Mouse (Mus musculus): ENCODE measurements around the gene Slc7a8. TPM values are rescaled to one million over a fixed set of nuclear protein-coding genes. Genes with fewer than 3 reads are reported as not detected.

Slc7a8 gene
- polyA plus RNA-seq, 1 experiment from 2014 or later = 4.9 TPM

Other genes with a start within 250 kb of the Slc7a8 start
- gene Haus4, start 227.3 kb downstream of the Slc7a8 start, polyA plus RNA-seq (2015; fragmentation: Nextera tagmentation; extraction: Ambion mirVana) = 31.5 and 32.2 TPM in 2 replicates
- gene Ajuba, start 204.4 kb downstream of the Slc7a8 start, polyA plus RNA-seq (2015; fragmentation: Nextera tagmentation; extraction: Ambion mirVana) = 5.0 and 6.1 TPM in 2 replicates
- 2.3 and 2.5 TPM in 2 replicates for gene 4931414P19Rik, start 176.0 kb downstream of the Slc7a8 start, polyA plus RNA-seq (2015; fragmentation: Nextera tagmentation; extraction: Ambion mirVana)
- gene Psmb5, start 163.9 kb downstream of the Slc7a8 start, polyA plus RNA-seq (2015; fragmentation: Nextera tagmentation; extraction: Ambion mirVana) = 173 and 183 TPM in 2 replicates
- gene Psmb11, start 160.5 kb downstream of the Slc7a8 start, polyA plus RNA-seq (2015; fragmentation: Nextera tagmentation; extraction: Ambion mirVana) = not detected in 2 replicates
- not detected in 2 replicates for gene Gm17606, start 141.0 kb downstream of the Slc7a8 start, polyA plus RNA-seq (2015; fragmentation: Nextera tagmentation; extraction: Ambion mirVana)
- 0.13 and 0.25 TPM in 2 replicates for gene Cdh24, start 140.6 kb downstream of the Slc7a8 start, polyA plus RNA-seq (2015; fragmentation: Nextera tagmentation; extraction: Ambion mirVana)
- 40.2 and 42.6 TPM in 2 replicates for gene 1700123O20Rik, start 95.7 kb downstream of the Slc7a8 start, polyA plus RNA-seq (2015; fragmentation: Nextera tagmentation; extraction: Ambion mirVana)
- gene Acin1, start 95.0 kb downstream of the Slc7a8 start, polyA plus RNA-seq (2015; fragmentation: Nextera tagmentation; extraction: Ambion mirVana) = 43.5 and 45.1 TPM in 2 replicates
- 0.05 and 0.06 TPM in 2 replicates for gene Gm29776, start 83.1 kb downstream of the Slc7a8 start, polyA plus RNA-seq (2015; fragmentation: Nextera tagmentation; extraction: Ambion mirVana)
- gene Cebpe, start 69.8 kb downstream of the Slc7a8 start, polyA plus RNA-seq (2015; fragmentation: Nextera tagmentation; extraction: Ambion mirVana) = 10.4 and 11.7 TPM in 2 replicates
- not detected in 2 replicates for gene Rnf212b, start 32.2 kb upstream of the Slc7a8 start, polyA plus RNA-seq (2015; fragmentation: Nextera tagmentation; extraction: Ambion mirVana)
- 2.4 and 2.7 TPM in 2 replicates for gene Homez, start 89.0 kb upstream of the Slc7a8 start, polyA plus RNA-seq (2015; fragmentation: Nextera tagmentation; extraction: Ambion mirVana)
- gene Ppp1r3e, start 95.6 kb upstream of the Slc7a8 start, polyA plus RNA-seq (2015; fragmentation: Nextera tagmentation; extraction: Ambion mirVana) = 0.51 and 0.55 TPM in 2 replicates
- gene Bcl2l2, start 101.4 kb upstream of the Slc7a8 start, polyA plus RNA-seq (2015; fragmentation: Nextera tagmentation; extraction: Ambion mirVana) = 0.42 and 0.69 TPM in 2 replicates
- 0.11 TPM in 1 of 2 replicates, not detected in the other for gene Gm20521, start 101.5 kb upstream of the Slc7a8 start, polyA plus RNA-seq (2015; fragmentation: Nextera tagmentation; extraction: Ambion mirVana)
- 30.1 and 32.0 TPM in 2 replicates for gene Pabpn1, start 110.6 kb upstream of the Slc7a8 start, polyA plus RNA-seq (2015; fragmentation: Nextera tagmentation; extraction: Ambion mirVana)
- gene Slc22a17, start 131.2 kb upstream of the Slc7a8 start, polyA plus RNA-seq (2015; fragmentation: Nextera tagmentation; extraction: Ambion mirVana) = 1.3 and 1.5 TPM in 2 replicates
- 0.26 and 0.42 TPM in 2 replicates for gene Efs, start 144.2 kb upstream of the Slc7a8 start, polyA plus RNA-seq (2015; fragmentation: Nextera tagmentation; extraction: Ambion mirVana)
- gene Il25, start 150.7 kb upstream of the Slc7a8 start, polyA plus RNA-seq (2015; fragmentation: Nextera tagmentation; extraction: Ambion mirVana) = not detected in 2 replicates
- 0.20 TPM in 1 of 2 replicates, not detected in the other for gene Cmtm5, start 154.3 kb upstream of the Slc7a8 start, polyA plus RNA-seq (2015; fragmentation: Nextera tagmentation; extraction: Ambion mirVana)
- gene Myh6, start 185.0 kb upstream of the Slc7a8 start, polyA plus RNA-seq (2015; fragmentation: Nextera tagmentation; extraction: Ambion mirVana) = 0.51 and 0.54 TPM in 2 replicates
- gene Gm17428, start 195.0 kb upstream of the Slc7a8 start, polyA plus RNA-seq (2015; fragmentation: Nextera tagmentation; extraction: Ambion mirVana) = not detected in 2 replicates
- gene Myh7, start 212.7 kb upstream of the Slc7a8 start, polyA plus RNA-seq (2015; fragmentation: Nextera tagmentation; extraction: Ambion mirVana) = 1.8 and 3.1 TPM in 2 replicates
- gene Ngdn, start 233.5 kb upstream of the Slc7a8 start, polyA plus RNA-seq (2015; fragmentation: Nextera tagmentation; extraction: Ambion mirVana) = 28.8 and 32.0 TPM in 2 replicates

Data from liver, embryonic 16.5 days (tissue).